Mouse (Mus musculus) heart, adult 2 months (tissue): ENCODE data around the gene Tpbpa. TPM values are rescaled to one million over a fixed set of nuclear protein-coding genes. Genes with fewer than 3 reads are reported as not detected.
"Not testable (repeated sequence)": the region's sequence is repeated elsewhere in the genome, so short reads cannot be mapped to it uniquely, and the experiment has no call there.

Source experiments
- DNase-seq, 2 experiments: peaks; one replicate each; pipeline ENCODE4 v3.0.0; 2021
- H3K27ac ChIP-seq: fragments of 200-600 bp; 2 replicates; pipeline ENCODE4 v1.8.1; 2022
- H3K27me3 ChIP-seq: fragments of 200-500 bp; 2 replicates; pipeline ENCODE4 v1.6.1; 2012; ENCODE audit warnings: mild to moderate bottlenecking, low read length, inconsistent platforms, mixed read lengths; ENCODE audit not compliant: control insufficient read depth, insufficient read depth
- H3K36me3 ChIP-seq: fragments of 200-500 bp; 2 replicates; pipeline ENCODE4 v1.6.1; 2012; ENCODE audit warnings: low read length, inconsistent platforms; ENCODE audit not compliant: control insufficient read depth, insufficient read depth
- H3K4me1 ChIP-seq: fragments of 200-500 bp; 2 replicates; pipeline ENCODE4 v1.6.1; 2011; ENCODE audit warnings: low read length; ENCODE audit not compliant: control insufficient read depth, insufficient read depth
- H3K4me3 ChIP-seq: fragments of 200-600 bp; 2 replicates; pipeline ENCODE4 v1.8.1; 2022
- H3K79me2 ChIP-seq: fragments of 200-500 bp; replicated peaks from 2 replicates; pipeline ENCODE4 v1.6.1; 2012; ENCODE audit warnings: mild to moderate bottlenecking, inconsistent platforms, low read length, moderate library complexity, mixed read lengths; ENCODE audit not compliant: control insufficient read depth, insufficient read depth
- H3K9ac ChIP-seq: fragments of 200-500 bp; 2 replicates; pipeline ENCODE4 v1.6.1; 2012; ENCODE audit warnings: low read depth, mild to moderate bottlenecking, control low read depth, inconsistent platforms, low read length, mixed read lengths
- CTCF ChIP-seq: fragments of 200-600 bp; IDR thresholded peaks from 2 replicates; pipeline ENCODE4 v1.8.1; 2022; ENCODE audit warnings: antibody characterized with exemption, mild to moderate bottlenecking, moderate library complexity
- EP300 ChIP-seq: fragments of 200-500 bp; IDR thresholded peaks from 2 replicates; pipeline ENCODE4 v1.6.1; 2011; ENCODE audit warnings: low read depth, low read length, control low read depth; ENCODE audit not compliant: insufficient read depth
- POLR2A ChIP-seq: fragments of 200-500 bp; IDR thresholded peaks from 2 replicates; pipeline ENCODE4 v1.6.1; 2011; ENCODE audit warnings: mild to moderate bottlenecking, low read depth, low read length, control low read depth; ENCODE audit not compliant: insufficient read depth
- WGBS: fragments of 180-500 bp; shearing (Covaris S2); methylation state at CpG from one replicate; pipeline ENCODE4 v1.1.7; 2018; 5-methylcytosine and 5-hydroxymethylcytosine counted together
- intact Hi-C: fragments of 180-260 bp; cut with DNase I; formaldehyde crosslinking; loops from one replicate; pipeline ENCODE4 v1.15.1; 2025
- polyA plus RNA-seq: library from polyadenylated mRNA; depleted of rRNA; stranded (reverse); fragments of >200 nt; gene quantifications from 2 replicates; pipeline ENCODE4 v1.2.3, GENCODE M21; 2012; rRNA removed
- total RNA-seq, 2 experiments: library from RNA; stranded (reverse); gene quantifications; 2 replicates each; pipeline ENCODE4 v1.2.3; 2021

Gene Tpbpa
- total and polyA plus RNA-seq, 3 experiments = not detected

- Histone ChIP-seq H3K4me1 (peaks cover 5% of the 10 kb centered on the region), H3K79me2 (no peaks in the 10 kb centered on the region), H3K27ac (peak within 1 kb of the TSS; percentile 86), H3K9ac (peak within 1 kb of the TSS; percentile 48), H3K27me3 (no peaks in the 10 kb centered on the region), H3K4me3 (peak within 1 kb of the TSS; percentile 19; the same call in 1 of the 2 replicates), H3K36me3 (no peaks in the 10 kb centered on the region; the same call in 1 of the 2 replicates)
- 14% methylated on average over 3 of the region's 3 CpGs for WGBS
- intact Hi-C loops = loop anchor here (1.0 to 5.0 kb wide), 3 partner anchors 50 to 71 kb away; no protein-coding TSS in a partner anchor
- DNase-seq = peak; percentile 65 to 86
- no peak for TF ChIP-seq CTCF
- peak; percentile 71 for TF ChIP-seq POLR2A
- peak; percentile 98 for TF ChIP-seq EP300
Measured at GRCm38 (mm10) chr13:60897328-60897727, 44.5 kb downstream of the Tpbpa start, which contains the start of gene Ctla2b. Ctla2b (minus strand) TSS chr13:60897447.

- H3K79me2 ChIP-seq, H3K36me3 ChIP-seq, DNase-seq, H3K27me3 ChIP-seq, H3K4me1 ChIP-seq: not testable (repeated sequence)
- H3K9ac ChIP-seq = peak within 1 kb of the TSS; percentile 48
- H3K27ac ChIP-seq = peak within 1 kb of the TSS; percentile 86
- peak within 1 kb of the TSS; percentile 19; the same call in 1 of the 2 replicates for H3K4me3 ChIP-seq
- intact Hi-C loops = loop anchor here (1.0 to 5.0 kb wide), 3 partner anchors 49 to 70 kb away; no protein-coding TSS in a partner anchor
- 80% methylated on average over 8 of the region's 8 CpGs for WGBS
Measured at GRCm38 (mm10) chr13:60896794-60897193, 45.0 kb downstream of the Tpbpa start, which contains the start of gene Gm49392. Gm49392 (minus strand) TSS chr13:60896894.

DNA sequence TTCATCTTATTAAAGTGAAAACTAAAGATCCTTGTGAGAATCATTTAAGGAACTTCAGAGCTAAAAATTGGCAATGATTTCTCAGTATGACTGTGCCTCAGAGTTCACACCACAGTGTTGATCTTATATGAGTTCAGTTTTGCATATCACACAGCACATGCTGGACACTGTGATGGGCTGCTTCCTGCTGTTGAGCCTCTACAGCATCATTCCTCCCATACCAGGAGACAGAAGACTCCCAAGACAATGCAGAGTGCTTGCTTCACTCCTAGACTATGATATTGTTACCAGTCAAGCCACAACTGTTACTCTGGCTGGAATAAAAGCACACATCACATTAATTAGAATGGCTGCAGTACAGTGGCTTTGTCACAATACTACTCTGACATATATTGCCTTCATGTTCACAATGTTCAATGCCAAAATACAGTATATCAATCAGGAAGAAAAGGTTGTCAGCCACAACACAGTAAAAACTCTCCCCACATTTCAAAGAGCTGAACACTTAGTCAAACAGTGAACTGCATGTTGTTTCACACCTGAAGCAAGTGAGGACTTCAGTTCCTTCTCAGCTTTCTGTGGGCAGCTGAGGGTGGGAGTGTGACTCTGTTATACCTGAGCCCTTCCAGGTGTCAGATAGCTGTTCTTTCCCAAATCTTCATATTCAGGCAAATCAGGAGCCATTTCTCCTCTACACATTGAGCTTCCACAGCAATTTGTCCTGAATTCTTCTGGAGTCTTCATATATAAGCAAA, 46.2 kb downstream of the Tpbpa start:
- Histone ChIP-seq H3K36me3 (no peaks in the 10 kb centered on the region; the same call in 1 of the 2 replicates), H3K4me3 (no peak overlapping the region), H3K9ac (no peak overlapping the region), H3K27ac (no peak overlapping the region), H3K79me2 (no peaks in the 10 kb centered on the region), H3K4me1 (peaks cover 5% of the 10 kb centered on the region), H3K27me3 (no peaks in the 10 kb centered on the region)
- intact Hi-C loops = loop anchor here (2.0 to 5.0 kb wide), 2 partner anchors 48 to 69 kb away; no protein-coding TSS in a partner anchor
- DNase-seq = no peak
- TF ChIP-seq POLR2A = no peak
- no peak for TF ChIP-seq CTCF
- no peak for TF ChIP-seq EP300

DNA sequence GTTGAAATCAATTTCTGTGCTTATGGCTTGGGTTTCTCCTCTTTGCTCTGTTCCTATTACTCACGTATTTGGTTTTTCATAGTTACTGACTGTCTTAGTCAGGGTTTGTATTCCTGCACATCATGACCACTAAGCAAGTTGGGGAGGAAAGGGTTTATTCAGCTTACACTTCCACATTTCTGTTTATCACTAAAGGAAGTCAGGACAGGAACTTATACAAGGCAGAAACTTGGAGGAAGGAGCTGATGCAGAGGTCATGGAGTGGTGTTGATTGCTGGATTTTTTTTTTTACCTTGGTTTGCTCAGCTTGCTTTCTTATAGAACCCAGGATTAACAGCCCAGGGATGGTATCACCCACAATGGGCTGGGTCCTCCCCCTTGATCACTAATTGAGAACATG, 49.5 kb downstream of the Tpbpa start:
- no peak for DNase-seq
- Histone ChIP-seq H3K27ac (no peak overlapping the region), H3K79me2 (no peaks in the 10 kb centered on the region), H3K36me3 (no peaks in the 10 kb centered on the region), H3K4me3 (no peak overlapping the region), H3K27me3 (no peaks in the 10 kb centered on the region), H3K9ac (no peak overlapping the region), H3K4me1 (peaks cover 2% of the 10 kb centered on the region)
- WGBS = 58% methylated on average over 1 of the region's 1 CpGs
- intact Hi-C loops = no loop called here
- no peak for TF ChIP-seq POLR2A
- no peak for TF ChIP-seq EP300
- no peak for TF ChIP-seq CTCF

Other genes starting within 250 kb of the Tpbpa start
- gene BC051665, start 155.6 kb downstream of the Tpbpa start, total RNA-seq = not detected
- gene BC051665, start 155.6 kb downstream of the Tpbpa start, polyA plus RNA-seq = not detected in 2 replicates
- gene Ctsll3, start 139.1 kb downstream of the Tpbpa start, total RNA-seq = not detected
- gene Ctsll3, start 139.1 kb downstream of the Tpbpa start, polyA plus RNA-seq = not detected in 2 replicates
- not detected for gene 4930486L24Rik, start 77.5 kb downstream of the Tpbpa start, total RNA-seq
- gene 4930486L24Rik, start 77.5 kb downstream of the Tpbpa start, polyA plus RNA-seq = 0.47 TPM in 1 of 2 replicates, not detected in the other
- 1 to 10 TPM; 1.4 to 1.6 TPM for gene Gm49392, start 45.1 kb downstream of the Tpbpa start, total RNA-seq
- gene Gm49392, start 45.1 kb downstream of the Tpbpa start, polyA plus RNA-seq = 0.21 and 1.3 TPM in 2 replicates
- 10 to 100 TPM in 1 of 2 experiments, 1 to 10 TPM in 1; 4.9 to 19.8 TPM for gene Ctla2b, start 44.5 kb downstream of the Tpbpa start, total RNA-seq
- gene Ctla2b, start 44.5 kb downstream of the Tpbpa start, polyA plus RNA-seq = 2.4 and 3.9 TPM in 2 replicates
- not detected for gene Tpbpb, start 37.1 kb downstream of the Tpbpa start, total RNA-seq
- gene Tpbpb, start 37.1 kb downstream of the Tpbpa start, polyA plus RNA-seq = not detected in 2 replicates
- gene Gm49393, start 6.4 kb downstream of the Tpbpa start, total RNA-seq = not detected
- gene Gm49393, start 6.4 kb downstream of the Tpbpa start, polyA plus RNA-seq = not detected in 2 replicates
- gene Gm49391, start 5.4 kb downstream of the Tpbpa start, total RNA-seq = 1 to 10 TPM; 3.0 to 6.3 TPM
- 6.6 and 7.4 TPM in 2 replicates for gene Gm49391, start 5.4 kb downstream of the Tpbpa start, polyA plus RNA-seq
- 100 to 1,000 TPM in 1 of 2 experiments, 10 to 100 TPM in 1; 73.6 to 117 TPM for gene Ctla2a, start 5.4 kb downstream of the Tpbpa start, total RNA-seq
- gene Ctla2a, start 5.4 kb downstream of the Tpbpa start, polyA plus RNA-seq = 30.7 and 31.4 TPM in 2 replicates
- gene Ctsj, start 64.0 kb upstream of the Tpbpa start, total RNA-seq = not detected
- not detected in 2 replicates for gene Ctsj, start 64.0 kb upstream of the Tpbpa start, polyA plus RNA-seq
- gene Ctsq, start 98.6 kb upstream of the Tpbpa start, total RNA-seq = not detected
- not detected in 2 replicates for gene Ctsq, start 98.6 kb upstream of the Tpbpa start, polyA plus RNA-seq
- not detected for gene Ctsr, start 222.3 kb upstream of the Tpbpa start, total RNA-seq
- gene Ctsr, start 222.3 kb upstream of the Tpbpa start, polyA plus RNA-seq = not detected in 2 replicates